ENCODE assay signal across 9 mouse cellular contexts in the genomic region with DNA sequence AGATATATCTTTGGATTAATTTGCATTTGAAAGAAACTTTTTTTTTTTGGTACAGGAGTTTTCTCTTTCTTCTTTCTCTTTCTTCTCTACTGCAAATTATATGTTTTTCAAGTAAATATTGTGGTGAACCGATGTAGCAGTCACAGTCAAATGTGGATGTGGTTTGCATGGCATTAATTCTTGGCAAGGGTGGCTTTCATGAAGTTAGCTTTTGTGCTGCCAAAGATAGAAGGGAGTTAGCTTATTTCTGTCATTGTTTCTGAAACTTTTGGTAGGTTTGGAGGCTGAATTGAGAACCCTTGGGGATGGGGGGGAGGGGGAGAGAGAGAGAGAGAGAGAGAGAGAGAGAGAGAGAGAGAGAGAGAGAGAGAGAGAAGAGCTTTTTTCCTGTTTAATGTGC.
DNase-seq lines count a peak whose midpoint lies in the region; ATAC-seq and TF ChIP-seq lines count a peak whose summit lies in the region.
"Had no signal": no experiment of that assay in that cellular context is flagged by ENCODE, and none has a peak within 500 bp of the region (broad histone marks: within the 10 kb centered on the region; RNA-seq: fewer than 3 reads in every experiment).

No protein-coding gene starts in this region.

- no peaks in the 10 kb centered on the region for H3K36me3 ChIP-seq in stomach, embryonic 14.5 days (ENCODE audit: control insufficient read depth, insufficient read depth, low read length)
- no peaks in the 10 kb centered on the region for H3K36me3 ChIP-seq in stomach, postnatal 0 days (ENCODE audit: control insufficient read depth, insufficient read depth, low read length)
- no peaks in the 10 kb centered on the region for H3K36me3 ChIP-seq in limb, embryonic 13.5 days
- H3K36me3 ChIP-seq in liver, postnatal 0 days (replicated peaks; ENCODE audit: insufficient read depth, low read length), result no peaks in the 10 kb centered on the region

- H3K4me1 ChIP-seq in stomach, embryonic 14.5 days (ENCODE audit: control insufficient read depth, insufficient read depth, low read length), result peaks cover 11% of the 10 kb centered on the region; the same call in 1 of the 2 replicates
- no peaks in the 10 kb centered on the region; the same call in 1 of the 2 replicates for H3K4me1 ChIP-seq in stomach, postnatal 0 days (replicated peaks; ENCODE audit: control insufficient read depth, insufficient read depth)
- H3K4me1 ChIP-seq in limb, embryonic 13.5 days, result peaks cover 20% of the 10 kb centered on the region
- no peaks in the 10 kb centered on the region for H3K4me1 ChIP-seq in liver, postnatal 0 days (ENCODE audit: insufficient read depth)

- no peaks in the 10 kb centered on the region for H3K9me3 ChIP-seq in stomach, embryonic 14.5 days (ENCODE audit: control insufficient read depth, low read depth, low read length)
- H3K9me3 ChIP-seq in stomach, postnatal 0 days (ENCODE audit: control insufficient read depth, low read length), result no peaks in the 10 kb centered on the region
- H3K9me3 ChIP-seq in limb, embryonic 13.5 days, result no peaks in the 10 kb centered on the region
- H3K9me3 ChIP-seq in liver, postnatal 0 days (ENCODE audit: low read length), result no peaks in the 10 kb centered on the region

- ATAC-seq in stomach, embryonic 14.5 days (ENCODE audit: insufficient number of reproducible peaks, insufficient read depth, low FRiP score, low read depth), result no peak
- no peak for ATAC-seq in stomach, postnatal 0 days (ENCODE audit: low FRiP score, low TSS enrichment)
- ATAC-seq in limb, embryonic 13.5 days (ENCODE audit: low FRiP score, low read depth), result no peak
- no peak for ATAC-seq in liver, postnatal 0 days

- peak overlapping the region; percentile 6; the same call in 1 of the 2 replicates for H3K4me2 ChIP-seq in stomach, embryonic 14.5 days (replicated peaks; ENCODE audit: low read depth, low read length)
- H3K4me2 ChIP-seq in stomach, postnatal 0 days (replicated peaks; ENCODE audit: low read depth), result no peak overlapping the region
- peak overlapping the region; percentile 45 for H3K4me2 ChIP-seq in limb, embryonic 13.5 days (replicated peaks)
- no peak overlapping the region for H3K4me2 ChIP-seq in liver, postnatal 0 days (ENCODE audit: low read depth, low read length)

- no peak for TF ChIP-seq EP300 in stomach, postnatal 0 days (optimal IDR thresholded peaks at IDR 0.05)
- no peak for TF ChIP-seq EP300 in liver, postnatal 0 days (IDR thresholded peaks at IDR 0.05; ENCODE audit: low read depth)

- WGBS in stomach, embryonic 14.5 days, result 50% methylated on average over 1 of the region's 1 CpGs
- WGBS in stomach, postnatal 0 days, result 26% methylated on average over 1 of the region's 1 CpGs
- 46% methylated on average over 1 of the region's 1 CpGs for WGBS in limb, embryonic 13.5 days
- WGBS in liver, postnatal 0 days (ENCODE audit: insufficient replicate concordance), result 72% methylated on average over 1 of the region's 1 CpGs

- no peak for TF ChIP-seq CTCF in stomach, postnatal 0 days (IDR thresholded peaks at IDR 0.05; ENCODE audit: low read depth)
- no peak for TF ChIP-seq CTCF in liver, postnatal 0 days (IDR thresholded peaks at IDR 0.05; ENCODE audit: low read depth)

- DNase-seq in embryo, embryonic 11 days, result peak; percentile 21
- DNase-seq in embryo, embryonic 9.5 days (ENCODE audit: extremely low spot score), result no peak
- DNase-seq in stomach, postnatal 0 days (ENCODE audit: low spot score), result no peak
- no peak for DNase-seq in adrenal gland, adult 8-10 months
- no peak for DNase-seq in layer of hippocampus, adult 9-11 months
- DNase-seq in liver, postnatal 0 days, result no peak

- H3K27ac ChIP-seq in stomach, embryonic 14.5 days (ENCODE audit: low read length), result peak overlapping the region; percentile 21; the same call in 1 of the 2 replicates
- H3K27ac ChIP-seq in stomach, postnatal 0 days (replicated peaks), result no peak overlapping the region
- H3K27ac ChIP-seq in limb, embryonic 13.5 days, result no peak overlapping the region
- no peak overlapping the region for H3K27ac ChIP-seq in liver, postnatal 0 days (ENCODE audit: low read depth)
- H3K27ac ChIP-seq: liver, embryonic 14.5 days had no signal

- no peak overlapping the region for H3K4me3 ChIP-seq in stomach, embryonic 14.5 days (ENCODE audit: low read depth, low read length)
- H3K4me3 ChIP-seq in stomach, postnatal 0 days (ENCODE audit: low read depth, low read length), result no peak overlapping the region
- H3K4me3 ChIP-seq in limb, embryonic 13.5 days, result no peak overlapping the region
- no peak overlapping the region for H3K4me3 ChIP-seq in liver, postnatal 0 days (ENCODE audit: low read depth, low read length)

- H3K9ac ChIP-seq in stomach, embryonic 14.5 days (replicated peaks; ENCODE audit: low read depth, low read length), result no peak overlapping the region
- no peak overlapping the region for H3K9ac ChIP-seq in stomach, postnatal 0 days (ENCODE audit: low read length)
- H3K9ac ChIP-seq in limb, embryonic 13.5 days, result no peak overlapping the region
- H3K9ac ChIP-seq in liver, postnatal 0 days (replicated peaks), result no peak overlapping the region
- H3K9ac ChIP-seq: liver, embryonic 14.5 days had no signal

- no peaks in the 10 kb centered on the region for H3K27me3 ChIP-seq in stomach, embryonic 14.5 days (ENCODE audit: control insufficient read depth, insufficient read depth, low read length)
- H3K27me3 ChIP-seq in stomach, postnatal 0 days (ENCODE audit: control insufficient read depth, insufficient read depth, low read length), result no peaks in the 10 kb centered on the region
- no peaks in the 10 kb centered on the region for H3K27me3 ChIP-seq in limb, embryonic 13.5 days
- 0 out of 2 replicates have a peak, but pooled peaks cover 6% of the 10 kb centered on the region for H3K27me3 ChIP-seq in liver, postnatal 0 days (ENCODE audit: insufficient read depth, low read length)

Comparison
In these comparisons a context has a peak if more than half of its experiments do, and no peak if none do; other contexts are left out.
1. H3K4me2 ChIP-seq: peak in stomach, embryonic 14.5 days (single experiment) and limb, embryonic 13.5 days (single experiment); none in stomach, postnatal 0 days (single experiment) and liver, postnatal 0 days (single experiment).